Mouse (Mus musculus): Measurements from ENCODE around the gene Pdpk1.

DNA sequence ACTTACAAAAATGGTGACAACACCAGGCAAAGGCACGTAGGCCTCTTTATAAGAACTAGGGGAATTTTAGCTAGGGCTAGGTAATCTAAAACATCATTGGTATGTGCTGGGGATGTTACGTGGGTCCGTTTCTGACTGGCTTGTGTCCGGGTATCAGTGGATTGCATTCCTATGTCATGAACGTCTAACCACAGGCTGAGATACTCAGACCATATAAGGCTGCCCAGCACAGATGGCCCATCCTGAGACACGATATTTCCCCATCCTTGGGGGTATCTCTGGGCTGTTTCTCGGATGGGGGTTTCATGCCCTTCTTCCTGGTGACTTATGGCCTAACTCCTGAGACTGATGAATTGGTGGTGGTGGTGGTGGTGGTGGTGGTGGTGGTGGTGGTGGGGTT is 115.6 kb downstream of the Pdpk1 start:
- TF ChIP-seq CTCF (IDR thresholded peaks at IDR 0.05; ENCODE audit: borderline replicate concordance, insufficient read depth, low read length) = no peak
- TF ChIP-seq POLR2A (IDR thresholded peaks at IDR 0.05; ENCODE audit: low read depth, low read length) = no peak; the same call in 1 of the 2 replicates
